Mouse (Mus musculus) erythroblast, adult 5-6 weeks (primary cell): Measurements from ENCODE around the gene Adamts2. TPM values are rescaled to one million over a fixed set of nuclear protein-coding genes. Genes with fewer than 3 reads are reported as not detected.

Experiments used
- ATAC-seq: replicated peaks from 2 replicates; pipeline ENCODE4 v1.8.0; 2016; ENCODE audit warnings: moderate number of reproducible peaks, mild to moderate bottlenecking, moderate TSS enrichment, inconsistent platforms; ENCODE audit not compliant: poor library complexity, low FRiP score, severe bottlenecking
- total RNA-seq, 2 experiments: library from RNA; stranded (forward) in 1 of 2; stranded (reverse) in 1 of 2; fragments of 150-400 nt in 1 of 2; fragments of 200-764, 138-1000 nt in 1 of 2; gene quantifications; 2 replicates each; pipeline versions ENCODE4 v1.2.3 to v1.2.4; 2015 to 2017; ENCODE audit warnings: low replicate concordance in 2 of 2

Gene Adamts2
- total RNA-seq, 2 experiments from 2014 or later: 0.09 TPM; not detected in 1

GRCm38 (mm10) chr11:50669542-50670362 lies 67.9 kb downstream of the Adamts2 start:
- ATAC-seq: no peak

- ATAC-seq: no peak
Observed at GRCm38 (mm10) chr11:50670363-50670725, 68.5 kb downstream of the Adamts2 start.

GRCm38 (mm10) chr11:50670881-50671280 lies 69.0 kb downstream of the Adamts2 start:
- no peak for ATAC-seq

- no peak for ATAC-seq
Observed at GRCm38 (mm10) chr11:50671376-50671775, 69.5 kb downstream of the Adamts2 start.

GRCm38 (mm10) chr11:50671820-50672310 lies 70.0 kb downstream of the Adamts2 start:
- no peak for ATAC-seq

GRCm38 (mm10) chr11:50672866-50673265 lies 71.0 kb downstream of the Adamts2 start:
- no peak for ATAC-seq

GRCm38 (mm10) chr11:50673525-50674250 lies 71.8 kb downstream of the Adamts2 start:
- no peak for ATAC-seq

- no peak for ATAC-seq
Observed at GRCm38 (mm10) chr11:50674390-50674789, 72.5 kb downstream of the Adamts2 start.

- no peak for ATAC-seq
Observed at GRCm38 (mm10) chr11:50678650-50679049, 76.8 kb downstream of the Adamts2 start.

- ATAC-seq: no peak
Observed at GRCm38 (mm10) chr11:50681940-50682339, 80.1 kb downstream of the Adamts2 start.

GRCm38 (mm10) chr11:50683821-50684220 lies 81.9 kb downstream of the Adamts2 start:
- ATAC-seq: no peak

GRCm38 (mm10) chr11:50688584-50688983 lies 86.7 kb downstream of the Adamts2 start:
- ATAC-seq: no peak

- ATAC-seq: no peak
Observed at GRCm38 (mm10) chr11:50689672-50690071, 87.8 kb downstream of the Adamts2 start.

- ATAC-seq: no peak
Observed at GRCm38 (mm10) chr11:50699971-50700370, 98.1 kb downstream of the Adamts2 start.

GRCm38 (mm10) chr11:50700496-50700895 lies 98.6 kb downstream of the Adamts2 start:
- no peak for ATAC-seq

GRCm38 (mm10) chr11:50703397-50703796 lies 101.5 kb downstream of the Adamts2 start:
- no peak for ATAC-seq

GRCm38 (mm10) chr11:50704511-50704910 lies 102.6 kb downstream of the Adamts2 start:
- ATAC-seq: no peak

- ATAC-seq: no peak
Observed at GRCm38 (mm10) chr11:50707259-50707658, 105.4 kb downstream of the Adamts2 start.

- no peak for ATAC-seq
Observed at GRCm38 (mm10) chr11:50713610-50714202, 111.8 kb downstream of the Adamts2 start.

- ATAC-seq: no peak
Observed at GRCm38 (mm10) chr11:50715091-50715490, 113.2 kb downstream of the Adamts2 start.
